Mouse (Mus musculus): Measurements from ENCODE around the gene Ctla4.
A peak's percentile ranks its signal among the peaks of the same experiment; 100 is the strongest.

Ctla4 gene

GRCm38 (mm10) chr1:60920493-60921355 lies 33.9 kb downstream of the Ctla4 start:
- DNase-seq (ENCODE audit: low read depth), result peak; percentile 45

- DNase-seq (ENCODE audit: low read depth), result no peak
Observed at GRCm38 (mm10) chr1:60929036-60929435, 42.2 kb downstream of the Ctla4 start.

- no peak for DNase-seq (ENCODE audit: low read depth)
Observed at GRCm38 (mm10) chr1:60930397-60930796, 43.6 kb downstream of the Ctla4 start.

- DNase-seq (ENCODE audit: low read depth), result no peak
Observed at GRCm38 (mm10) chr1:60935968-60936581, 49.3 kb downstream of the Ctla4 start.

GRCm38 (mm10) chr1:60936963-60937711 lies 50.3 kb downstream of the Ctla4 start:
- DNase-seq (ENCODE audit: low read depth), result no peak

- DNase-seq (ENCODE audit: low read depth), result no peak
Observed at GRCm38 (mm10) chr1:60938256-60938655, 51.5 kb downstream of the Ctla4 start.

- DNase-seq (ENCODE audit: low read depth), result no peak
Observed at GRCm38 (mm10) chr1:60938974-60939373, 52.2 kb downstream of the Ctla4 start.

- DNase-seq (ENCODE audit: low read depth), result no peak
Observed at GRCm38 (mm10) chr1:60940023-60940422, 53.2 kb downstream of the Ctla4 start.

- DNase-seq (ENCODE audit: low read depth), result no peak
Observed at GRCm38 (mm10) chr1:60940620-60941019, 53.8 kb downstream of the Ctla4 start.

GRCm38 (mm10) chr1:60941056-60942048 lies 54.6 kb downstream of the Ctla4 start:
- no peak for DNase-seq (ENCODE audit: low read depth)

- DNase-seq (ENCODE audit: low read depth), result no peak
Observed at GRCm38 (mm10) chr1:60942921-60943320, 56.1 kb downstream of the Ctla4 start.

GRCm38 (mm10) chr1:60945633-60946401 lies 59.0 kb downstream of the Ctla4 start:
- no peak for DNase-seq (ENCODE audit: low read depth)

- no peak for DNase-seq (ENCODE audit: low read depth)
Observed at GRCm38 (mm10) chr1:60948112-60948511, 61.3 kb downstream of the Ctla4 start.

- no peak for DNase-seq (ENCODE audit: low read depth)
Observed at GRCm38 (mm10) chr1:60952958-60953357, 66.2 kb downstream of the Ctla4 start.

GRCm38 (mm10) chr1:60953686-60954085 lies 66.9 kb downstream of the Ctla4 start:
- DNase-seq (ENCODE audit: low read depth), result no peak

- DNase-seq (ENCODE audit: low read depth), result peak; percentile 17
Observed at GRCm38 (mm10) chr1:60954759-60955158, 68.0 kb downstream of the Ctla4 start.

- no peak for DNase-seq (ENCODE audit: low read depth)
Observed at GRCm38 (mm10) chr1:60955186-60955585, 68.4 kb downstream of the Ctla4 start.

GRCm38 (mm10) chr1:60956196-60956595 lies 69.4 kb downstream of the Ctla4 start:
- no peak for DNase-seq (ENCODE audit: low read depth)

- peak; percentile 12 for DNase-seq (ENCODE audit: low read depth)
Observed at GRCm38 (mm10) chr1:60958287-60958686, 71.5 kb downstream of the Ctla4 start.

GRCm38 (mm10) chr1:60959246-60959645 lies 72.4 kb downstream of the Ctla4 start:
- no peak for DNase-seq (ENCODE audit: low read depth)

GRCm38 (mm10) chr1:60960451-60960850 lies 73.7 kb downstream of the Ctla4 start:
- DNase-seq (ENCODE audit: low read depth), result no peak

Data from NIH3T3 (cell line).